8 mouse cellular contexts compared by ENCODE assay signal in the genomic region with DNA sequence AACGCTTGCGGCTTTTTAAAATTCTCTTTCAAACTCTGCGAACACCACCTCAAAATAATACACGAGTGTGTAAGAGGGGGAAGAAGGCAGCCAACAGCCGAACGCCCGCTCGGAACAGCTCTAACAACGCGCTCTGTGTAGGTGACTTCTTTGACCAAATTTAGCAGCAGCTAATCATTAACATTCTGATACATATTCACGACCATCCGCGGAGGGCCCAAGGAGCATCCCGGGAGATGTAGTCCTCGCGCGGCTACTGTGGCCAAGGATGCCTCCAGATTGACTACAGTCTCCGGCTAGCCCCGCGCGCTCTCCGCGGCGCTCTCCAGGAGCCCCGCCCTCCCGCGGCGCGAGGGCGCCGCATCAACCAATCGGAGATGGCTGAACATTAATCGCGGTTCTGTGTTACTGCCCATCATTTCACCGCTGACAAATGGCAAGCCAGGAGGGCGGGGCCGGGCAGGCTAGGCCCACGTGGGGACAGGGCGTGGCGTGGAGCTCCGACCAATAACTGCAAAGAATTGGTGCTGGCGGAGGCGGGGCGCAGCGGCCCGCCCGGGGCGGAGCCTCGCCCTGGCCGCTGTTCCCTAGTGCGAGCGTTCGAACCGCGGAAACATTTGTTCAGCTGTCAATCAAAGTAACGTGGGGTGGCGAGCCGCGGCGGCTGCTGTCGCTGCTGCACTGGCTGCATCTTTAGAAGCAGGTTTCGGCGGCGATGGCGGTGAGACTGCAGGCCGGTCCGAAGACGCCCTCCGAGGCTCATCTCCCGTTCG. TPM values are rescaled to one million over a fixed set of nuclear protein-coding genes. Genes with fewer than 3 reads are reported as not detected.
DNase-seq lines count a peak whose midpoint lies in the region; ATAC-seq lines count a peak whose summit lies in the region.

A gene (minus strand): TSS at position 135 of the 773 bp plus-strand sequence.

- peak; percentile 98 for ATAC-seq in heart, embryonic 13.5 days (ENCODE audit: extremely low read depth, insufficient number of reproducible peaks, low FRiP score, low TSS enrichment)
- peak; percentile 95 for ATAC-seq in liver, embryonic 12.5 days
- peak; percentile 99 for ATAC-seq in stomach, embryonic 15.5 days (ENCODE audit: insufficient read depth, low FRiP score, low read depth)

- peaks cover 3% of the 10 kb centered on the region; the same call in 1 of the 2 replicates for H3K36me3 ChIP-seq in heart, embryonic 13.5 days
- H3K36me3 ChIP-seq in liver, embryonic 12.5 days: peaks cover 12% of the 10 kb centered on the region; the same call in 1 of the 2 replicates
- no peaks in the 10 kb centered on the region for H3K36me3 ChIP-seq in stomach, embryonic 15.5 days

- H3K9ac ChIP-seq in heart, embryonic 13.5 days: peak within 1 kb of the TSS; percentile 97
- H3K9ac ChIP-seq in liver, embryonic 12.5 days: peak within 1 kb of the TSS; percentile 97
- peak within 1 kb of the TSS; percentile 82 for H3K9ac ChIP-seq in stomach, embryonic 15.5 days

- H3K4me2 ChIP-seq in heart, embryonic 13.5 days: peak within 1 kb of the TSS; percentile 81
- peak within 1 kb of the TSS; percentile 92 for H3K4me2 ChIP-seq in liver, embryonic 12.5 days
- H3K4me2 ChIP-seq in stomach, embryonic 15.5 days: peak within 1 kb of the TSS; percentile 70

- under 1% methylated on average over 71 of the region's 71 CpGs for WGBS in heart, embryonic 13.5 days
- under 1% methylated on average over 71 of the region's 71 CpGs for WGBS in liver, embryonic 12.5 days (ENCODE audit: insufficient replicate concordance)
- WGBS in stomach, embryonic 15.5 days: under 1% methylated on average over 71 of the region's 71 CpGs

- H3K4me3 ChIP-seq in brown adipose tissue, adult 24 weeks (ENCODE audit: insufficient read depth, low read depth, low read length): peak within 1 kb of the TSS; percentile 98
- peak within 1 kb of the TSS; percentile 92 for H3K4me3 ChIP-seq in heart, embryonic 13.5 days
- H3K4me3 ChIP-seq in liver, embryonic 12.5 days: peak within 1 kb of the TSS; percentile 92
- peak within 1 kb of the TSS; percentile 88 for H3K4me3 ChIP-seq in stomach, embryonic 15.5 days (replicated peaks)

- H3K4me1 ChIP-seq in brown adipose tissue, adult 24 weeks (ENCODE audit: control insufficient read depth, insufficient read depth, insufficient read length, low read length): peaks cover 2% of the 10 kb centered on the region; the same call in 1 of the 2 replicates
- H3K4me1 ChIP-seq in heart, embryonic 13.5 days: peaks cover 38% of the 10 kb centered on the region
- H3K4me1 ChIP-seq in liver, embryonic 12.5 days: peaks cover 35% of the 10 kb centered on the region
- peaks cover 9% of the 10 kb centered on the region; the same call in 1 of the 2 replicates for H3K4me1 ChIP-seq in stomach, embryonic 15.5 days

- no peaks in the 10 kb centered on the region for H3K9me3 ChIP-seq in heart, embryonic 13.5 days
- no peaks in the 10 kb centered on the region for H3K9me3 ChIP-seq in liver, embryonic 12.5 days (replicated peaks)
- no peaks in the 10 kb centered on the region for H3K9me3 ChIP-seq in stomach, embryonic 15.5 days

- DNase-seq in CD4-positive, CD25-positive, alpha-beta regulatory T cell, adult 2 months (ENCODE audit: low read depth, low spot score): peak; percentile 100
- DNase-seq in fat pad, adult 2 months (ENCODE audit: extremely low read depth, low read depth, low spot score): peak; percentile 78
- peak; percentile 100 for DNase-seq in kidney, postnatal 10 days
- DNase-seq in natural killer cell, adult 2 months (ENCODE audit: low spot score in 2 of 2): peak; percentile 100

- peaks cover 8% of the 10 kb centered on the region; the same call in 1 of the 2 replicates for H3K27me3 ChIP-seq in heart, embryonic 13.5 days (replicated peaks)
- H3K27me3 ChIP-seq in liver, embryonic 12.5 days (replicated peaks): peaks cover 14% of the 10 kb centered on the region; the same call in 1 of the 2 replicates
- H3K27me3 ChIP-seq in stomach, embryonic 15.5 days (replicated peaks): 0 out of 2 replicates have a peak, but pooled peaks cover 5% of the 10 kb centered on the region

- peak within 1 kb of the TSS; percentile 43 for H3K27ac ChIP-seq in brown adipose tissue, adult 24 weeks (replicated peaks; ENCODE audit: low read depth, low read length)
- H3K27ac ChIP-seq in heart, embryonic 13.5 days (replicated peaks): peak within 1 kb of the TSS; percentile 96
- peak within 1 kb of the TSS; percentile 95 for H3K27ac ChIP-seq in liver, embryonic 12.5 days
- peak within 1 kb of the TSS; percentile 96 for H3K27ac ChIP-seq in stomach, embryonic 15.5 days

RNA-seq across cellular contexts. Expression of the gene that starts here (rescaled TPM):
- polyA plus RNA-seq in brown adipose tissue, adult 24 weeks (2012; ENCODE audit: insufficient read depth, insufficient read length, missing spikeins): 3.8 and 4.8 TPM in 2 replicates
- polyA plus RNA-seq in heart, embryonic 13.5 days (2015; fragmentation: Nextera tagmentation; extraction: Ambion mirVana): 5.8 and 5.9 TPM in 2 replicates
- polyA plus RNA-seq in liver, embryonic 12.5 days (2016; fragmentation: Nextera tagmentation; extraction: Ambion mirVana): 9.4 and 9.7 TPM in 2 replicates
- 16.7 and 17.1 TPM in 2 replicates for polyA plus RNA-seq in stomach, embryonic 15.5 days (2015; fragmentation: Nextera tagmentation; extraction: Ambion mirVana)

Comparison
In these comparisons a context has a peak if more than half of its experiments do, and no peak if none do; other contexts are left out.
1. Peak in every context shown above with its lines: DNase-seq, ATAC-seq, H3K4me3 ChIP-seq and H3K27ac ChIP-seq.
2. H3K27ac ChIP-seq: peak in every context shown above with its lines; median percentile 96 in heart, embryonic 13.5 days; 96 in stomach, embryonic 15.5 days; 95 in liver, embryonic 12.5 days; 43 in brown adipose tissue, adult 24 weeks.